Mouse (Mus musculus) ES-CJ7 (cell line): ENCODE results near the gene Mad1l1.

Source experiments
- DNase-seq: peaks from one replicate; pipeline ENCODE4 v3.0.0; 2011; ENCODE audit warnings: low read depth, low spot score

Mad1l1 gene

GRCm38 (mm10) chr5:140135734-140136625 lies 185.4 kb downstream of the Mad1l1 start:
- no peak for DNase-seq

- DNase-seq: no peak
Observed at GRCm38 (mm10) chr5:140134021-140134420, 187.3 kb downstream of the Mad1l1 start.

- DNase-seq: no peak
Observed at GRCm38 (mm10) chr5:140128414-140128981, 192.9 kb downstream of the Mad1l1 start.

- DNase-seq: no peak
Observed at GRCm38 (mm10) chr5:140127981-140128380, 193.4 kb downstream of the Mad1l1 start.

- no peak for DNase-seq
Observed at GRCm38 (mm10) chr5:140124626-140125025, 196.7 kb downstream of the Mad1l1 start.

GRCm38 (mm10) chr5:140123640-140124366 lies 197.5 kb downstream of the Mad1l1 start:
- peak; percentile 31 for DNase-seq

GRCm38 (mm10) chr5:140123194-140123593 lies 198.2 kb downstream of the Mad1l1 start:
- DNase-seq: peak; percentile 69

GRCm38 (mm10) chr5:140121966-140122365 lies 199.4 kb downstream of the Mad1l1 start:
- no peak for DNase-seq

GRCm38 (mm10) chr5:140118921-140119320 lies 202.4 kb downstream of the Mad1l1 start:
- DNase-seq: no peak

- no peak for DNase-seq
Observed at GRCm38 (mm10) chr5:140117968-140118367, 203.4 kb downstream of the Mad1l1 start.

GRCm38 (mm10) chr5:140115434-140116271 lies 205.7 kb downstream of the Mad1l1 start:
- no peak for DNase-seq

GRCm38 (mm10) chr5:140114512-140115060 lies 206.8 kb downstream of the Mad1l1 start:
- DNase-seq: no peak

- DNase-seq: no peak
Observed at GRCm38 (mm10) chr5:140113281-140113680, 208.1 kb downstream of the Mad1l1 start.

- DNase-seq: no peak
Observed at GRCm38 (mm10) chr5:140110024-140110423, 211.3 kb downstream of the Mad1l1 start.

GRCm38 (mm10) chr5:140107907-140108306 lies 213.4 kb downstream of the Mad1l1 start:
- no peak for DNase-seq

- no peak for DNase-seq
Observed at GRCm38 (mm10) chr5:140106051-140106450, 215.3 kb downstream of the Mad1l1 start.

- no peak for DNase-seq
Observed at GRCm38 (mm10) chr5:140104891-140105290, 216.5 kb downstream of the Mad1l1 start.

GRCm38 (mm10) chr5:140102731-140103130 lies 218.6 kb downstream of the Mad1l1 start:
- no peak for DNase-seq

- DNase-seq: no peak
Observed at GRCm38 (mm10) chr5:140101409-140102009, 219.8 kb downstream of the Mad1l1 start.

- DNase-seq: no peak
Observed at GRCm38 (mm10) chr5:140098711-140099110, 222.6 kb downstream of the Mad1l1 start.

GRCm38 (mm10) chr5:140095203-140095602 lies 226.1 kb downstream of the Mad1l1 start:
- no peak for DNase-seq
